Mouse (Mus musculus) MEL (cell line): ENCODE data around the gene Ect2l.
A peak's percentile ranks its signal among the peaks of the same experiment; 100 is the strongest.

ENCODE experiments used
- CTCF ChIP-seq, 3 experiments: IDR thresholded peaks in 2 of 3; conservative IDR thresholded peaks in 1 of 3; 2 replicates each; pipeline ENCODE4 v1.5.1; 2011 to 2012; ENCODE audit warnings: low read length in 3 of 3, low read depth in 2 of 3, mild to moderate bottlenecking in 2 of 3, improper control_type of control experiment in 1 of 3, inconsistent platforms in 1 of 3, mixed read lengths in 1 of 3, moderate library complexity in 1 of 3; ENCODE audit not compliant: control insufficient read depth in 1 of 3, insufficient read depth in 1 of 3, poor library complexity in 1 of 3, severe bottlenecking in 1 of 3
- E2F4 ChIP-seq: IDR thresholded peaks from 2 replicates; pipeline ENCODE4 v1.6.1; 2011; ENCODE audit warnings: low read depth, low read length, improper control_type of control experiment, borderline replicate concordance
- EP300 ChIP-seq, 2 experiments: IDR thresholded peaks; 2 replicates each; pipeline ENCODE4 v1.6.1; 2011; ENCODE audit warnings: improper control_type of control experiment in 2 of 2, low read length in 2 of 2, low read depth in 1 of 2, mild to moderate bottlenecking in 1 of 2
- MAFK ChIP-seq: IDR thresholded peaks from 2 replicates; pipeline ENCODE4 v1.6.1; 2011; ENCODE audit warnings: low read depth, mild to moderate bottlenecking, low read length, improper control_type of control experiment, borderline replicate concordance
- MYB ChIP-seq: IDR thresholded peaks from 2 replicates; pipeline ENCODE4 v1.6.1; 2011; ENCODE audit warnings: mild to moderate bottlenecking, low read depth, low read length, improper control_type of control experiment
- NRF1 ChIP-seq: IDR thresholded peaks from 2 replicates; pipeline ENCODE4 v1.6.1; 2014; ENCODE audit warnings: low read depth, mild to moderate bottlenecking, inconsistent platforms, low read length, improper control_type of control experiment, moderate library complexity; ENCODE audit not compliant: poor library complexity, insufficient read depth, severe bottlenecking
- POLR2A ChIP-seq, 2 experiments: IDR thresholded peaks; 2 replicates each; pipeline ENCODE4 v1.6.1; 2011 to 2012; ENCODE audit warnings: low read length in 2 of 2, mild to moderate bottlenecking in 2 of 2, control low read depth in 1 of 2, improper control_type of control experiment in 1 of 2, low read depth in 1 of 2, moderate library complexity in 1 of 2; ENCODE audit not compliant: control insufficient read depth in 1 of 2, insufficient read depth in 1 of 2, poor library complexity in 1 of 2
- POLR2AphosphoS5 ChIP-seq: IDR thresholded peaks from 2 replicates; pipeline ENCODE4 v1.6.1; 2012; ENCODE audit warnings: low read depth, borderline replicate concordance, mild to moderate bottlenecking, inconsistent platforms, low read length, moderate library complexity, mixed read lengths
- SIN3A ChIP-seq: IDR thresholded peaks from 2 replicates; pipeline ENCODE4 v1.6.1; 2012; ENCODE audit warnings: low read length, improper control_type of control experiment, inconsistent platforms
- TCF12 ChIP-seq: IDR thresholded peaks from 2 replicates; pipeline ENCODE4 v1.6.1; 2014; ENCODE audit warnings: low read depth, mild to moderate bottlenecking, inconsistent platforms, low read length, improper control_type of control experiment, moderate library complexity
- USF1 ChIP-seq: IDR thresholded peaks from 2 replicates; pipeline ENCODE4 v1.6.1; 2014; ENCODE audit warnings: low read depth, mild to moderate bottlenecking, inconsistent platforms, low read length, improper control_type of control experiment, moderate library complexity

GRCm38 (mm10) chr10:18234560-18235401, 24.1 kb upstream of the Ect2l start, which contains the start of gene Ccdc28a:
- TF ChIP-seq POLR2A (IDR thresholded peaks at IDR 0.05; ENCODE audit: control insufficient read depth in 1 of 2, insufficient read depth in 1 of 2, low read depth in 1 of 2, low read length in 2 of 2, poor library complexity in 1 of 2) = peak; percentile 15 to 56; a peak in 2 of 4 replicates
- TF ChIP-seq NRF1 = no peak
- TF ChIP-seq USF1 = no peak
- no peak for TF ChIP-seq POLR2AphosphoS5
- no peak for TF ChIP-seq MYB
- TF ChIP-seq E2F4 = no peak
- no peak for TF ChIP-seq EP300 (IDR thresholded peaks at IDR 0.05; ENCODE audit: low read depth in 1 of 2, low read length in 2 of 2)
- TF ChIP-seq CTCF (IDR thresholded peaks at IDR 0.05 in 2 of 3, conservative IDR thresholded peaks at IDR 0.05 in 1 of 3; ENCODE audit: control insufficient read depth in 1 of 3, insufficient read depth in 1 of 3, low read depth in 2 of 3, low read length in 3 of 3, poor library complexity in 1 of 3, severe bottlenecking in 1 of 3) = no peak
- TF ChIP-seq SIN3A = peak; percentile 94
- no peak; the same call in 1 of the 2 replicates for TF ChIP-seq TCF12
- TF ChIP-seq MAFK = no peak
